Mouse (Mus musculus): ENCODE results near the gene Sall4. TPM values are rescaled to one million over a fixed set of nuclear protein-coding genes. Genes with fewer than 3 reads are reported as not detected.

Sall4 gene
- 119 and 143 TPM in 2 replicates for total RNA-seq (2012; rRNA removed)

- DNase-seq (ENCODE audit: low read depth, low spot score), result no peak
- in situ Hi-C loops (cut with MboI; ENCODE audit: low sequenced_read_pairs in 2 of 2, unreplicated experiment in 2 of 2), result no loop called here
- no peaks in the 10 kb centered on the region for H3K9me3 ChIP-seq (ENCODE audit: control insufficient read depth, insufficient read depth, low read depth, low read length)
- TF ChIP-seq MAFK (IDR thresholded peaks at IDR 0.05; ENCODE audit: insufficient read depth, low read depth, low read length) (0 out of 2 replicates have a peak, but pooled peaks have one; percentile 26), ZNF384 (IDR thresholded peaks at IDR 0.05; ENCODE audit: low read depth, low read length) (no peak)
- H3K9ac ChIP-seq (ENCODE audit: insufficient read depth, low read depth, low read length, poor library complexity, severe bottlenecking), result peak within 1 kb of the TSS; percentile 87
- H3K36me3 ChIP-seq (ENCODE audit: control insufficient read depth, insufficient read depth, low read length, poor library complexity, severe bottlenecking), result no peaks in the 10 kb centered on the region
- H3K27ac ChIP-seq (ENCODE audit: insufficient read depth, low read depth, low read length, poor library complexity, severe bottlenecking), result peak within 1 kb of the TSS; percentile 99
- peak within 1 kb of the TSS; percentile 87 to 91 for H3K4me3 ChIP-seq (ENCODE audit: insufficient read depth in 1 of 2, low read depth in 1 of 2, low read length in 2 of 2, poor library complexity in 1 of 2, severe bottlenecking in 1 of 2)
- peaks cover 9 to 18% of the 10 kb centered on the region in 2 experiments for H3K4me1 ChIP-seq (ENCODE audit: control insufficient read depth in 2 of 2, insufficient read depth in 2 of 2, low read length in 2 of 2, poor library complexity in 1 of 2)
These were observed at the start of gene Sall4 for GRCm38 (mm10) chr2:168767582-168767981. Sall4 (minus strand) TSS chr2:168767943.

GRCm38 (mm10) chr2:168813243-168813642 lies 45.5 kb upstream of the Sall4 start:
- Histone ChIP-seq H3K36me3 (ENCODE audit: control insufficient read depth, insufficient read depth, low read length, poor library complexity, severe bottlenecking) (no peaks in the 10 kb centered on the region), H3K4me3 (ENCODE audit: insufficient read depth in 1 of 2, low read depth in 1 of 2, low read length in 2 of 2, poor library complexity in 1 of 2, severe bottlenecking in 1 of 2) (no peak overlapping the region), H3K9ac (ENCODE audit: insufficient read depth, low read depth, low read length, poor library complexity, severe bottlenecking) (no peak overlapping the region), H3K9me3 (ENCODE audit: control insufficient read depth, insufficient read depth, low read depth, low read length) (no peaks in the 10 kb centered on the region), H3K27ac (ENCODE audit: insufficient read depth, low read depth, low read length, poor library complexity, severe bottlenecking) (no peak overlapping the region), H3K4me1 (ENCODE audit: control insufficient read depth in 2 of 2, insufficient read depth in 2 of 2, low read length in 2 of 2, poor library complexity in 1 of 2) (no peaks in the 10 kb centered on the region)
- in situ Hi-C loops (cut with MboI; ENCODE audit: low sequenced_read_pairs in 2 of 2, unreplicated experiment in 2 of 2), result no loop called here
- TF ChIP-seq MAFK (IDR thresholded peaks at IDR 0.05; ENCODE audit: insufficient read depth, low read depth, low read length), result no peak
- TF ChIP-seq ZNF384 (IDR thresholded peaks at IDR 0.05; ENCODE audit: low read depth, low read length), result no peak
- TF ChIP-seq ZC3H11A (IDR thresholded peaks at IDR 0.05; ENCODE audit: borderline replicate concordance, low read depth, low read length), result no peak
- no peak for TF ChIP-seq HCFC1 (IDR thresholded peaks at IDR 0.05; ENCODE audit: borderline replicate concordance, insufficient read depth, low read length)
- TF ChIP-seq CHD2 (IDR thresholded peaks at IDR 0.05; ENCODE audit: low read depth, low read length), result no peak
- DNase-seq (ENCODE audit: low read depth, low spot score), result no peak

- no peak overlapping the region for H3K4me3 ChIP-seq (ENCODE audit: insufficient read depth in 1 of 2, low read depth in 1 of 2, low read length in 2 of 2, poor library complexity in 1 of 2, severe bottlenecking in 1 of 2)
- no peak overlapping the region for H3K27ac ChIP-seq (ENCODE audit: insufficient read depth, low read depth, low read length, poor library complexity, severe bottlenecking)
- H3K9ac ChIP-seq (ENCODE audit: insufficient read depth, low read depth, low read length, poor library complexity, severe bottlenecking), result no peak overlapping the region
- H3K36me3 ChIP-seq (ENCODE audit: control insufficient read depth, insufficient read depth, low read length, poor library complexity, severe bottlenecking), result no peaks in the 10 kb centered on the region
- in situ Hi-C loops (cut with MboI; ENCODE audit: low sequenced_read_pairs in 2 of 2, unreplicated experiment in 2 of 2), result no loop called here
- TF ChIP-seq ZC3H11A (IDR thresholded peaks at IDR 0.05; ENCODE audit: borderline replicate concordance, low read depth, low read length) (no peak), CHD2 (IDR thresholded peaks at IDR 0.05; ENCODE audit: low read depth, low read length) (no peak), HCFC1 (IDR thresholded peaks at IDR 0.05; ENCODE audit: borderline replicate concordance, insufficient read depth, low read length) (no peak), MAFK (IDR thresholded peaks at IDR 0.05; ENCODE audit: insufficient read depth, low read depth, low read length) (no peak), ZNF384 (IDR thresholded peaks at IDR 0.05; ENCODE audit: low read depth, low read length) (no peak)
- no peak for DNase-seq (ENCODE audit: low read depth, low spot score)
- no peaks in the 10 kb centered on the region for H3K9me3 ChIP-seq (ENCODE audit: control insufficient read depth, insufficient read depth, low read depth, low read length)
- peaks cover 0 to 5% of the 10 kb centered on the region in 2 experiments; a peak in 1 of 4 replicates for H3K4me1 ChIP-seq (ENCODE audit: control insufficient read depth in 2 of 2, insufficient read depth in 2 of 2, low read length in 2 of 2, poor library complexity in 1 of 2)
These were observed 42.2 kb upstream of the Sall4 start for GRCm38 (mm10) chr2:168809895-168810294.

GRCm38 (mm10) chr2:168807681-168808080 lies 39.9 kb upstream of the Sall4 start:
- H3K9me3 ChIP-seq (ENCODE audit: control insufficient read depth, insufficient read depth, low read depth, low read length), result no peaks in the 10 kb centered on the region
- H3K4me3 ChIP-seq (ENCODE audit: insufficient read depth in 1 of 2, low read depth in 1 of 2, low read length in 2 of 2, poor library complexity in 1 of 2, severe bottlenecking in 1 of 2), result no peak overlapping the region
- peaks cover 0 to 5% of the 10 kb centered on the region in 2 experiments; a peak in 1 of 4 replicates for H3K4me1 ChIP-seq (ENCODE audit: control insufficient read depth in 2 of 2, insufficient read depth in 2 of 2, low read length in 2 of 2, poor library complexity in 1 of 2)
- H3K36me3 ChIP-seq (ENCODE audit: control insufficient read depth, insufficient read depth, low read length, poor library complexity, severe bottlenecking), result no peaks in the 10 kb centered on the region
- TF ChIP-seq MAFK (IDR thresholded peaks at IDR 0.05; ENCODE audit: insufficient read depth, low read depth, low read length), result no peak
- no peak for TF ChIP-seq ZNF384 (IDR thresholded peaks at IDR 0.05; ENCODE audit: low read depth, low read length)
- no peak for TF ChIP-seq CHD2 (IDR thresholded peaks at IDR 0.05; ENCODE audit: low read depth, low read length)
- no peak for TF ChIP-seq HCFC1 (IDR thresholded peaks at IDR 0.05; ENCODE audit: borderline replicate concordance, insufficient read depth, low read length)
- TF ChIP-seq ZC3H11A (IDR thresholded peaks at IDR 0.05; ENCODE audit: borderline replicate concordance, low read depth, low read length), result no peak
- no peak for DNase-seq (ENCODE audit: low read depth, low spot score)
- in situ Hi-C loops (cut with MboI; ENCODE audit: low sequenced_read_pairs in 2 of 2, unreplicated experiment in 2 of 2), result no loop called here
- H3K9ac ChIP-seq (ENCODE audit: insufficient read depth, low read depth, low read length, poor library complexity, severe bottlenecking), result no peak overlapping the region
- no peak overlapping the region for H3K27ac ChIP-seq (ENCODE audit: insufficient read depth, low read depth, low read length, poor library complexity, severe bottlenecking)

- no peak overlapping the region for H3K4me3 ChIP-seq (ENCODE audit: insufficient read depth in 1 of 2, low read depth in 1 of 2, low read length in 2 of 2, poor library complexity in 1 of 2, severe bottlenecking in 1 of 2)
- no peaks in the 10 kb centered on the region for H3K36me3 ChIP-seq (ENCODE audit: control insufficient read depth, insufficient read depth, low read length, poor library complexity, severe bottlenecking)
- DNase-seq (ENCODE audit: low read depth, low spot score), result no peak
- no peak for TF ChIP-seq ZNF384 (IDR thresholded peaks at IDR 0.05; ENCODE audit: low read depth, low read length)
- no peak for TF ChIP-seq CHD2 (IDR thresholded peaks at IDR 0.05; ENCODE audit: low read depth, low read length)
- no peak for TF ChIP-seq HCFC1 (IDR thresholded peaks at IDR 0.05; ENCODE audit: borderline replicate concordance, insufficient read depth, low read length)
- no peak for TF ChIP-seq ZC3H11A (IDR thresholded peaks at IDR 0.05; ENCODE audit: borderline replicate concordance, low read depth, low read length)
- TF ChIP-seq MAFK (IDR thresholded peaks at IDR 0.05; ENCODE audit: insufficient read depth, low read depth, low read length), result no peak
- no peaks in the 10 kb centered on the region for H3K9me3 ChIP-seq (ENCODE audit: control insufficient read depth, insufficient read depth, low read depth, low read length)
- no peak overlapping the region for H3K9ac ChIP-seq (ENCODE audit: insufficient read depth, low read depth, low read length, poor library complexity, severe bottlenecking)
- in situ Hi-C loops (cut with MboI; ENCODE audit: low sequenced_read_pairs in 2 of 2, unreplicated experiment in 2 of 2), result no loop called here
- H3K4me1 ChIP-seq (ENCODE audit: control insufficient read depth in 2 of 2, insufficient read depth in 2 of 2, low read length in 2 of 2, poor library complexity in 1 of 2), result peaks cover 0 to 9% of the 10 kb centered on the region in 2 experiments; a peak in 1 of 4 replicates
- no peak overlapping the region for H3K27ac ChIP-seq (ENCODE audit: insufficient read depth, low read depth, low read length, poor library complexity, severe bottlenecking)
These were observed 36.1 kb upstream of the Sall4 start for GRCm38 (mm10) chr2:168803849-168804248.
